Mouse (Mus musculus): ENCODE results near the gene Srd5a1.

DNA sequence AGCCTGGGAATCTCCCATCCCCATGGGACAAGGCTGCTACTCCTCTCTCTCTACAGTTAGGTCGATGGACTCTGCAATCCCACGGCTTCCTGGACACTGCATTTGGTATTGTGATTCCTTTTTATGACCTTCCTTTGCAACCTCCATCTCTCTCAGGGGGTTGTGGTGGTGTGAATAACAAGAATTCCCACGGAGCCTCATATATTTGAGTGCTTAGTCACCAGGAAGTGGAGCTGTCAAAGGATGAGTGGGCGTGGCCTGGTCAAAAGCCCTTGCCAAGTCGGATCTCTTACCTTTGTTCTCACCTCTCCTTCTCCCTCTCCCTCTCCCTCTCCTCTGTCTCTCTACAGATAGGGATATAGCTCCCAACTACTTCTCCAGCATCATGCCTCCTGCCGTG, 25.4 kb downstream of the Srd5a1 start:
- TF ChIP-seq ZNF384 (IDR thresholded peaks at IDR 0.05; ENCODE audit: low read depth, low read length) (no peak), POLR2A (IDR thresholded peaks at IDR 0.05; ENCODE audit: control insufficient read depth in 1 of 2, insufficient read depth in 1 of 2, low read depth in 1 of 2, low read length in 2 of 2, poor library complexity in 1 of 2) (no peak), MYB (IDR thresholded peaks at IDR 0.05; ENCODE audit: low read depth, low read length) (no peak), MXI1 (IDR thresholded peaks at IDR 0.05; ENCODE audit: low read depth, low read length) (no peak), ETS1 (IDR thresholded peaks at IDR 0.05; ENCODE audit: low read depth, low read length) (no peak), CTCF (IDR thresholded peaks at IDR 0.05 in 2 of 3, conservative IDR thresholded peaks at IDR 0.05 in 1 of 3; ENCODE audit: control insufficient read depth in 1 of 3, insufficient read depth in 1 of 3, low read depth in 2 of 3, low read length in 3 of 3, poor library complexity in 1 of 3, severe bottlenecking in 1 of 3) (no peak), CHD1 (IDR thresholded peaks at IDR 0.05; ENCODE audit: low read depth, low read length) (no peak), CHD2 (IDR thresholded peaks at IDR 0.05; ENCODE audit: low read length) (no peak), GABPA (IDR thresholded peaks at IDR 0.05; ENCODE audit: low read depth, low read length) (no peak)
